Mouse (Mus musculus): Measurements from ENCODE around the gene Ncl.
A peak's percentile ranks its signal among the peaks of the same experiment; 100 is the strongest.

- TF ChIP-seq CTCF (IDR thresholded peaks at IDR 0.05; ENCODE audit: extremely low read depth, insufficient read depth, insufficient read length, insufficient replicate concordance) (peak; percentile 51; the same call in 1 of the 2 replicates), POLR2A (IDR thresholded peaks at IDR 0.05; ENCODE audit: low read depth, low read length) (no peak)
Observed at GRCm38 (mm10) chr1:86313772-86314125, 45.5 kb downstream of the Ncl start.

Data from spleen, adult 2 months (tissue).